Mouse (Mus musculus): ENCODE measurements at regions not wholly inside any gene's neighbourhood (a gene's known extent, or its start where the extent isn't known, plus 50 kb on each side); places are given as distances from the start of the nearest gene placed in this dataset.

- Histone ChIP-seq H3K4me2 (ENCODE audit: low read depth, severe bottlenecking) (no peak overlapping the region), H3K9me3 (ENCODE audit: control insufficient read depth, low read length) (no peaks in the 10 kb centered on the region), H3K9ac (ENCODE audit: low read length) (no peak overlapping the region), H3K27me3 (ENCODE audit: control insufficient read depth, insufficient read depth, low read length) (no peaks in the 10 kb centered on the region), H3K4me1 (ENCODE audit: control insufficient read depth, insufficient read depth, low read length) (no peaks in the 10 kb centered on the region), H3K4me3 (ENCODE audit: low read depth, low read length) (no peak overlapping the region), H3K36me3 (ENCODE audit: control insufficient read depth, insufficient read depth, low read length) (no peaks in the 10 kb centered on the region), H3K27ac (replicated peaks; ENCODE audit: low read depth, low read length) (no peak overlapping the region)
- DNase-seq (ENCODE audit: low spot score) (no peak), ATAC-seq (ENCODE audit: insufficient number of reproducible peaks, low FRiP score, low TSS enrichment, low read depth) (no peak)
- 90% methylated on average over 1 of the region's 1 CpGs for WGBS
Measured at GRCm38 (mm10) chr16:84318091-84318490, 196.8 kb upstream of the A730009L09Rik start.

GRCm38 (mm10) chr16:84321569-84321968, 193.4 kb upstream of the A730009L09Rik start:
- DNase-seq (ENCODE audit: low spot score) (no peak), ATAC-seq (ENCODE audit: insufficient number of reproducible peaks, low FRiP score, low TSS enrichment, low read depth) (no peak)
- no peaks in the 10 kb centered on the region for H3K27me3 ChIP-seq (ENCODE audit: control insufficient read depth, insufficient read depth, low read length)
- H3K4me1 ChIP-seq (ENCODE audit: control insufficient read depth, insufficient read depth, low read length): no peaks in the 10 kb centered on the region
- 73% methylated on average over 2 of the region's 2 CpGs for WGBS
- H3K9ac ChIP-seq (ENCODE audit: low read length): no peak overlapping the region
- H3K27ac ChIP-seq (replicated peaks; ENCODE audit: low read depth, low read length): no peak overlapping the region
- H3K9me3 ChIP-seq (ENCODE audit: control insufficient read depth, low read length): no peaks in the 10 kb centered on the region
- no peaks in the 10 kb centered on the region for H3K36me3 ChIP-seq (ENCODE audit: control insufficient read depth, insufficient read depth, low read length)
- H3K4me2 ChIP-seq (ENCODE audit: low read depth, severe bottlenecking): no peak overlapping the region
- no peak overlapping the region for H3K4me3 ChIP-seq (ENCODE audit: low read depth, low read length)

- DNase-seq (ENCODE audit: low spot score): no peak
- WGBS: 93% methylated on average over 3 of the region's 3 CpGs
Measured at GRCm38 (mm10) chr16:84330293-84330692, 184.6 kb upstream of the A730009L09Rik start.

DNA sequence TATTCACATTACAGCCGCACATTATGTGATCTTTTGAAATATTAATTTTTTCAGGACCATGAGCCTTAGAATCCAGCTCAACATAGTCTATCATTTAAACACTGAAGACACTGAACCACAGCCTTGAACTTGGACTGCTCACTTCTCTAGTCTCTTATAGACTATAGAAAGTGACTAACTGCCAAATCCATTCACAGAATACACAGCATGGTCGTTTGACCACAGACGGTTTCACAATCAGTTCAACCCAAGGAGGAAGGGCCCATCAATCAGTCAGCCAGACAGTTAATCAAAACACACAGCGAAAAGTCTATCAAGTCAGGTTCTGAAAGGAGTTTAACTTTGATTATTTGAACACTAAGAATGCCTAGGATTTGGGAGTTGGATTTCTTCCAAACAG, 168.8 kb upstream of the A730009L09Rik start:
- no peak overlapping the region for H3K27ac ChIP-seq (replicated peaks; ENCODE audit: low read depth, low read length)
- DNase-seq (ENCODE audit: low spot score) (no peak), ATAC-seq (ENCODE audit: insufficient number of reproducible peaks, low FRiP score, low TSS enrichment, low read depth) (no peak)
- no peaks in the 10 kb centered on the region for H3K27me3 ChIP-seq (ENCODE audit: control insufficient read depth, insufficient read depth, low read length)
- no peak overlapping the region for H3K4me3 ChIP-seq (ENCODE audit: low read depth, low read length)
- no peak overlapping the region for H3K9ac ChIP-seq (ENCODE audit: low read length)
- H3K4me1 ChIP-seq (ENCODE audit: control insufficient read depth, insufficient read depth, low read length): no peaks in the 10 kb centered on the region
- H3K9me3 ChIP-seq (ENCODE audit: control insufficient read depth, low read length): no peaks in the 10 kb centered on the region
- H3K36me3 ChIP-seq (ENCODE audit: control insufficient read depth, insufficient read depth, low read length): no peaks in the 10 kb centered on the region
- H3K4me2 ChIP-seq (ENCODE audit: low read depth, severe bottlenecking): no peak overlapping the region
- 58% methylated on average over 4 of the region's 4 CpGs for WGBS

More at GRCm38 (mm10) chr16:84330293-84330692, 184.6 kb upstream of the A730009L09Rik start:
- no peak for ATAC-seq (ENCODE audit: insufficient number of reproducible peaks, low FRiP score, low TSS enrichment, low read depth)
- no peak overlapping the region for H3K4me3 ChIP-seq (ENCODE audit: low read depth, low read length)
- H3K36me3 ChIP-seq (ENCODE audit: control insufficient read depth, insufficient read depth, low read length): no peaks in the 10 kb centered on the region
- no peaks in the 10 kb centered on the region for H3K4me1 ChIP-seq (ENCODE audit: control insufficient read depth, insufficient read depth, low read length)
- no peaks in the 10 kb centered on the region for H3K27me3 ChIP-seq (ENCODE audit: control insufficient read depth, insufficient read depth, low read length)
- H3K9me3 ChIP-seq (ENCODE audit: control insufficient read depth, low read length): no peaks in the 10 kb centered on the region
- no peak overlapping the region for H3K27ac ChIP-seq (replicated peaks; ENCODE audit: low read depth, low read length)
- no peak overlapping the region for H3K4me2 ChIP-seq (ENCODE audit: low read depth, severe bottlenecking)
- H3K9ac ChIP-seq (ENCODE audit: low read length): no peak overlapping the region

- Histone ChIP-seq H3K27me3 (ENCODE audit: control insufficient read depth, insufficient read depth, low read length) (no peaks in the 10 kb centered on the region), H3K4me1 (ENCODE audit: control insufficient read depth, insufficient read depth, low read length) (no peaks in the 10 kb centered on the region), H3K36me3 (ENCODE audit: control insufficient read depth, insufficient read depth, low read length) (no peaks in the 10 kb centered on the region), H3K4me3 (ENCODE audit: low read depth, low read length) (no peak overlapping the region), H3K9me3 (ENCODE audit: control insufficient read depth, low read length) (no peaks in the 10 kb centered on the region), H3K4me2 (ENCODE audit: low read depth, severe bottlenecking) (no peak overlapping the region), H3K9ac (ENCODE audit: low read length) (no peak overlapping the region), H3K27ac (replicated peaks; ENCODE audit: low read depth, low read length) (no peak overlapping the region)
- no peak for ATAC-seq (ENCODE audit: insufficient number of reproducible peaks, low FRiP score, low TSS enrichment, low read depth)
- WGBS: 78% methylated on average over 5 of the region's 5 CpGs
- DNase-seq (ENCODE audit: low spot score): no peak
Measured at GRCm38 (mm10) chr16:84355118-84355517, 159.8 kb upstream of the A730009L09Rik start.

DNA sequence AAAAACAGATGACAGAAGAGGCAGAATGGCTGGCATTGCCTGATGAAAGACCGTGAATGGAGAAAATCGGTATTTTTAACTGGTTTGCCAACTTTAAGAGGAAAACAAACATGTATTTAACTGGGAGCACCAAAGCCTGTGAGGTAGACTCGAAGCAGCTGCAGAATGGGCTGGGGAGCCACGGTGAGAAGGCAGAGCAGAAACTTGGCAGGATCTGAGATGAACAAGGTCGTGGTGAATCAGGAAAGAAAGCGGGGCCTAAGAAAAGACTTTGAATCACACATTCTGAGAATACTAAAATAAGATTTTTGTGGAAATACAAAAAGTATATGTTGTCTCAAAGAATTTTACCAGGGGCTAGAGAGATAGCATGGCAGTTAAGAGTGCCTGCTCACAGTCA, 149.0 kb upstream of the A730009L09Rik start:
- no peaks in the 10 kb centered on the region for H3K27me3 ChIP-seq (ENCODE audit: control insufficient read depth, insufficient read depth, low read length)
- H3K4me3 ChIP-seq (ENCODE audit: low read depth, low read length): no peak overlapping the region
- no peak for DNase-seq (ENCODE audit: low spot score)
- H3K4me2 ChIP-seq (ENCODE audit: low read depth, severe bottlenecking): no peak overlapping the region
- H3K27ac ChIP-seq (replicated peaks; ENCODE audit: low read depth, low read length): no peak overlapping the region
- no peaks in the 10 kb centered on the region for H3K9me3 ChIP-seq (ENCODE audit: control insufficient read depth, low read length)
- H3K36me3 ChIP-seq (ENCODE audit: control insufficient read depth, insufficient read depth, low read length): no peaks in the 10 kb centered on the region
- no peaks in the 10 kb centered on the region for H3K4me1 ChIP-seq (ENCODE audit: control insufficient read depth, insufficient read depth, low read length)
- no peak for ATAC-seq (ENCODE audit: insufficient number of reproducible peaks, low FRiP score, low TSS enrichment, low read depth)
- no peak overlapping the region for H3K9ac ChIP-seq (ENCODE audit: low read length)
- WGBS: 89% methylated on average over 6 of the region's 6 CpGs

GRCm38 (mm10) chr16:84368928-84369682, 145.8 kb upstream of the A730009L09Rik start:
- 82% methylated on average over 9 of the region's 9 CpGs for WGBS

GRCm38 (mm10) chr16:84378461-84378860, 136.5 kb upstream of the A730009L09Rik start:
- WGBS: 82% methylated on average over 2 of the region's 2 CpGs
- H3K4me1 ChIP-seq (ENCODE audit: control insufficient read depth, insufficient read depth, low read length): no peaks in the 10 kb centered on the region
- no peak overlapping the region for H3K4me2 ChIP-seq (ENCODE audit: low read depth, severe bottlenecking)
- DNase-seq (ENCODE audit: low spot score) (no peak), ATAC-seq (ENCODE audit: insufficient number of reproducible peaks, low FRiP score, low TSS enrichment, low read depth) (no peak)
- no peak overlapping the region for H3K9ac ChIP-seq (ENCODE audit: low read length)
- no peak overlapping the region for H3K27ac ChIP-seq (replicated peaks; ENCODE audit: low read depth, low read length)
- no peak overlapping the region for H3K4me3 ChIP-seq (ENCODE audit: low read depth, low read length)
- no peaks in the 10 kb centered on the region for H3K36me3 ChIP-seq (ENCODE audit: control insufficient read depth, insufficient read depth, low read length)
- H3K27me3 ChIP-seq (ENCODE audit: control insufficient read depth, insufficient read depth, low read length): no peaks in the 10 kb centered on the region
- H3K9me3 ChIP-seq (ENCODE audit: control insufficient read depth, low read length): no peaks in the 10 kb centered on the region

More at GRCm38 (mm10) chr16:84368928-84369682, 145.8 kb upstream of the A730009L09Rik start:
- Histone ChIP-seq H3K4me1 (ENCODE audit: control insufficient read depth, insufficient read depth, low read length) (no peaks in the 10 kb centered on the region), H3K27ac (replicated peaks; ENCODE audit: low read depth, low read length) (no peak overlapping the region), H3K9me3 (ENCODE audit: control insufficient read depth, low read length) (no peaks in the 10 kb centered on the region), H3K4me3 (ENCODE audit: low read depth, low read length) (no peak overlapping the region), H3K27me3 (ENCODE audit: control insufficient read depth, insufficient read depth, low read length) (no peaks in the 10 kb centered on the region), H3K4me2 (ENCODE audit: low read depth, severe bottlenecking) (no peak overlapping the region), H3K36me3 (ENCODE audit: control insufficient read depth, insufficient read depth, low read length) (no peaks in the 10 kb centered on the region), H3K9ac (ENCODE audit: low read length) (no peak overlapping the region)
- DNase-seq (ENCODE audit: low spot score): no peak
- no peak for ATAC-seq (ENCODE audit: insufficient number of reproducible peaks, low FRiP score, low TSS enrichment, low read depth)

- Histone ChIP-seq H3K9ac (ENCODE audit: low read length) (no peak overlapping the region), H3K27me3 (ENCODE audit: control insufficient read depth, insufficient read depth, low read length) (no peaks in the 10 kb centered on the region), H3K9me3 (ENCODE audit: control insufficient read depth, low read length) (no peaks in the 10 kb centered on the region), H3K27ac (replicated peaks; ENCODE audit: low read depth, low read length) (no peak overlapping the region), H3K4me3 (ENCODE audit: low read depth, low read length) (no peak overlapping the region), H3K4me2 (ENCODE audit: low read depth, severe bottlenecking) (no peak overlapping the region), H3K4me1 (ENCODE audit: control insufficient read depth, insufficient read depth, low read length) (no peaks in the 10 kb centered on the region), H3K36me3 (ENCODE audit: control insufficient read depth, insufficient read depth, low read length) (no peaks in the 10 kb centered on the region)
- no peak for ATAC-seq (ENCODE audit: insufficient number of reproducible peaks, low FRiP score, low TSS enrichment, low read depth)
- no peak for DNase-seq (ENCODE audit: low spot score)
- 29% methylated on average over 9 of the region's 9 CpGs for WGBS
Measured at GRCm38 (mm10) chr16:84391756-84392155, 123.2 kb upstream of the A730009L09Rik start.

Measured in limb, embryonic 11.5 days (tissue).